Comparison of ENCODE assay signal across 9 mouse cellular contexts in genomic region chr11:88629619-88630018, GRCm38 (mm10).
DNase-seq lines count a peak whose midpoint lies in the region; ATAC-seq lines count a peak whose summit lies in the region.
"Had no signal": no experiment of that assay in that cellular context is flagged by ENCODE, and none has a peak within 500 bp of the region (broad histone marks: within the 10 kb centered on the region; RNA-seq: fewer than 3 reads in every experiment).

No protein-coding gene starts in this region.

- H3K4me1 ChIP-seq in kidney, embryonic 14.5 days (ENCODE audit: control insufficient read depth, insufficient read depth, low read length), result peaks cover 51% of the 10 kb centered on the region
- peaks cover 46% of the 10 kb centered on the region for H3K4me1 ChIP-seq in forebrain, embryonic 11.5 days (replicated peaks; ENCODE audit: control insufficient read depth, insufficient read depth, low read length)
- H3K4me1 ChIP-seq in midbrain, embryonic 11.5 days (ENCODE audit: control insufficient read depth, insufficient read depth, low read length), result peaks cover 42% of the 10 kb centered on the region

- H3K36me3 ChIP-seq in kidney, embryonic 14.5 days (ENCODE audit: control insufficient read depth, insufficient read depth, low read length), result peaks cover 7% of the 10 kb centered on the region
- no peaks in the 10 kb centered on the region for H3K36me3 ChIP-seq in forebrain, embryonic 11.5 days (ENCODE audit: control insufficient read depth, insufficient read depth, low read length)
- H3K36me3 ChIP-seq in midbrain, embryonic 11.5 days (ENCODE audit: control insufficient read depth, insufficient read depth, low read length), result no peaks in the 10 kb centered on the region

- 45% methylated on average over 4 of the region's 4 CpGs for WGBS in kidney, embryonic 14.5 days
- 7% methylated on average over 4 of the region's 4 CpGs for WGBS in forebrain, embryonic 11.5 days
- WGBS in midbrain, embryonic 11.5 days, result 16% methylated on average over 4 of the region's 4 CpGs

- no peak overlapping the region for H3K9ac ChIP-seq in kidney, embryonic 14.5 days (ENCODE audit: low read depth, low read length)
- H3K9ac ChIP-seq in forebrain, embryonic 11.5 days (ENCODE audit: low read length), result peak overlapping the region; percentile 37
- peak overlapping the region; percentile 47 for H3K9ac ChIP-seq in midbrain, embryonic 11.5 days (ENCODE audit: low read length)

- no peak overlapping the region for H3K4me2 ChIP-seq in kidney, embryonic 14.5 days (replicated peaks; ENCODE audit: low read depth, low read length)
- H3K4me2 ChIP-seq in forebrain, embryonic 11.5 days (ENCODE audit: low read depth, low read length, severe bottlenecking), result peak overlapping the region; percentile 30; the same call in 1 of the 2 replicates
- 0 out of 2 replicates have a peak overlapping the region, but pooled peaks have one; percentile 20 for H3K4me2 ChIP-seq in midbrain, embryonic 11.5 days

- no peak for DNase-seq in kidney, postnatal 10 days
- peak; percentile 57 for DNase-seq in ES-CJ7 (ENCODE audit: low read depth, low spot score)
- peak; percentile 87 for DNase-seq in forebrain, embryonic 11.5 days (ENCODE audit: low spot score)
- DNase-seq in midbrain, embryonic 11.5 days (ENCODE audit: low spot score, missing footprints), result peak; percentile 91
- no peak for DNase-seq in ovary, postnatal 10 days (ENCODE audit: low spot score)
- no peak for DNase-seq in thymus, postnatal 14 days

- ATAC-seq in kidney, embryonic 14.5 days (ENCODE audit: low FRiP score, low TSS enrichment), result no peak
- ATAC-seq in forebrain, embryonic 11.5 days (replicated peaks; ENCODE audit: low FRiP score), result peak; percentile 90
- ATAC-seq in midbrain, embryonic 11.5 days (ENCODE audit: low FRiP score), result peak; percentile 75; the same call in 1 of the 2 replicates
- no peak for ATAC-seq in granulocyte monocyte progenitor cell, adult 5-6 weeks (replicated peaks; ENCODE audit: poor library complexity, severe bottlenecking)

- no peak overlapping the region for H3K4me3 ChIP-seq in kidney, embryonic 14.5 days (ENCODE audit: low read length)
- H3K4me3 ChIP-seq in forebrain, embryonic 11.5 days (ENCODE audit: low read depth, low read length), result no peak overlapping the region
- no peak overlapping the region for H3K4me3 ChIP-seq in midbrain, embryonic 11.5 days (ENCODE audit: low read depth, low read length)
- H3K4me3 ChIP-seq: erythroblast, embryonic 14.5 days had no signal

- H3K27ac ChIP-seq in kidney, embryonic 14.5 days (ENCODE audit: low read depth, low read length), result peak overlapping the region; percentile 13; the same call in 1 of the 2 replicates
- peak overlapping the region; percentile 99 for H3K27ac ChIP-seq in forebrain, embryonic 11.5 days (ENCODE audit: low read depth, low read length)
- peak overlapping the region; percentile 89 for H3K27ac ChIP-seq in midbrain, embryonic 11.5 days (ENCODE audit: low read depth, low read length)

- H3K9me3 ChIP-seq in kidney, embryonic 14.5 days (ENCODE audit: control insufficient read depth, low read length), result no peaks in the 10 kb centered on the region
- H3K9me3 ChIP-seq in forebrain, embryonic 11.5 days (ENCODE audit: control insufficient read depth, low read length), result no peaks in the 10 kb centered on the region
- no peaks in the 10 kb centered on the region for H3K9me3 ChIP-seq in midbrain, embryonic 11.5 days (ENCODE audit: control insufficient read depth, low read length)

- no peaks in the 10 kb centered on the region for H3K27me3 ChIP-seq in kidney, embryonic 14.5 days (ENCODE audit: control insufficient read depth, insufficient read depth, low read length)
- no peaks in the 10 kb centered on the region for H3K27me3 ChIP-seq in forebrain, embryonic 11.5 days (ENCODE audit: control insufficient read depth, insufficient read depth, low read length)
- no peaks in the 10 kb centered on the region for H3K27me3 ChIP-seq in midbrain, embryonic 11.5 days (ENCODE audit: control insufficient read depth, insufficient read depth, low read length)

Comparison
In these comparisons a context has a peak if more than half of its experiments do, and no peak if none do; other contexts are left out.
1. ATAC-seq: peak in forebrain, embryonic 11.5 days (single experiment) and midbrain, embryonic 11.5 days (single experiment); none in kidney, embryonic 14.5 days (single experiment) and granulocyte monocyte progenitor cell, adult 5-6 weeks (single experiment).
2. H3K27ac ChIP-seq: peak in every context shown above with its lines; median percentile 99 in forebrain, embryonic 11.5 days; 89 in midbrain, embryonic 11.5 days; 13 in kidney, embryonic 14.5 days.
3. DNase-seq: peak in ES-CJ7 (single experiment), forebrain, embryonic 11.5 days (single experiment) and midbrain, embryonic 11.5 days (single experiment); none in kidney, postnatal 10 days (single experiment), ovary, postnatal 10 days (single experiment) and thymus, postnatal 14 days (single experiment).